Mouse (Mus musculus) embryonic facial prominence, embryonic 11.5 days (tissue): ENCODE results near the gene Kifap3. TPM values are rescaled to one million over a fixed set of nuclear protein-coding genes. Genes with fewer than 3 reads are reported as not detected.
A peak's percentile ranks its signal among the peaks of the same experiment; 100 is the strongest.

Experiments
- ATAC-seq: fragments of 200-750 bp; cut with Nextera tagmentation; replicated peaks from 2 replicates; pipeline ENCODE4 v1.8.0; 2017; ENCODE audit warnings: low read depth; ENCODE audit not compliant: insufficient number of reproducible peaks, low FRiP score, low TSS enrichment
- DNase-seq: peaks from one replicate; pipeline ENCODE4 v3.0.0-alpha.2; 2015; ENCODE audit warnings: low spot score
- H3K27ac ChIP-seq: fragments of 300-500 bp; sonication (generic); replicated peaks from 2 replicates; pipeline ENCODE4 v1.5.1; 2014; ENCODE audit warnings: mild to moderate bottlenecking, low read depth, low read length, control low read depth
- H3K27me3 ChIP-seq: fragments of 300-500 bp; sonication (generic); 2 replicates; pipeline ENCODE4 v1.6.1; 2014; ENCODE audit warnings: mild to moderate bottlenecking, low read length, moderate library complexity, mixed read lengths; ENCODE audit not compliant: control insufficient read depth, insufficient read depth
- H3K36me3 ChIP-seq: fragments of 300-500 bp; sonication (generic); replicated peaks from 2 replicates; pipeline ENCODE4 v1.6.1; 2014; ENCODE audit warnings: low read depth, mild to moderate bottlenecking, low read length, moderate library complexity, mixed read lengths; ENCODE audit not compliant: control insufficient read depth, insufficient read depth
- H3K4me1 ChIP-seq: fragments of 300-500 bp; sonication (generic); 2 replicates; pipeline ENCODE4 v1.6.1; 2014; ENCODE audit warnings: low read length, mixed read lengths; ENCODE audit not compliant: control insufficient read depth, insufficient read depth
- H3K4me2 ChIP-seq: fragments of 300-500 bp; sonication (generic); 2 replicates; pipeline ENCODE4 v1.6.1; 2014; ENCODE audit warnings: low read depth, mild to moderate bottlenecking, control low read depth, low read length, moderate library complexity
- H3K4me3 ChIP-seq: fragments of 300-500 bp; sonication (generic); 2 replicates; pipeline ENCODE4 v1.5.1; 2014; ENCODE audit warnings: low read depth, low read length, control low read depth
- H3K9ac ChIP-seq: fragments of 300-500 bp; sonication (generic); replicated peaks from 2 replicates; pipeline ENCODE4 v1.6.1; 2014; ENCODE audit warnings: mild to moderate bottlenecking, control low read depth, low read length
- H3K9me3 ChIP-seq: fragments of 300-500 bp; sonication (generic); replicated peaks from 2 replicates; pipeline ENCODE4 v1.6.1; 2016; ENCODE audit warnings: mild to moderate bottlenecking, low read length, inconsistent platforms, mixed read lengths; ENCODE audit not compliant: control insufficient read depth
- WGBS: fragments of 180-500 bp; shearing (Covaris S2); extraction: QIAGEN DNeasy Blood & Tissue Kit; methylation state at CpG from one replicate; pipeline ENCODE4 v1.1.7; 2014; 5-methylcytosine and 5-hydroxymethylcytosine counted together
- polyA plus RNA-seq: library from polyadenylated mRNA; unstranded; fragments of >200 nt; fragmentation: Nextera tagmentation; extraction: Ambion mirVana; gene quantifications from 2 replicates; pipeline ENCODE4 v1.2.1, GENCODE M21; 2014

Kifap3 gene
- polyA plus RNA-seq, 1 experiment from 2014 or later: 79.4 TPM

DNA sequence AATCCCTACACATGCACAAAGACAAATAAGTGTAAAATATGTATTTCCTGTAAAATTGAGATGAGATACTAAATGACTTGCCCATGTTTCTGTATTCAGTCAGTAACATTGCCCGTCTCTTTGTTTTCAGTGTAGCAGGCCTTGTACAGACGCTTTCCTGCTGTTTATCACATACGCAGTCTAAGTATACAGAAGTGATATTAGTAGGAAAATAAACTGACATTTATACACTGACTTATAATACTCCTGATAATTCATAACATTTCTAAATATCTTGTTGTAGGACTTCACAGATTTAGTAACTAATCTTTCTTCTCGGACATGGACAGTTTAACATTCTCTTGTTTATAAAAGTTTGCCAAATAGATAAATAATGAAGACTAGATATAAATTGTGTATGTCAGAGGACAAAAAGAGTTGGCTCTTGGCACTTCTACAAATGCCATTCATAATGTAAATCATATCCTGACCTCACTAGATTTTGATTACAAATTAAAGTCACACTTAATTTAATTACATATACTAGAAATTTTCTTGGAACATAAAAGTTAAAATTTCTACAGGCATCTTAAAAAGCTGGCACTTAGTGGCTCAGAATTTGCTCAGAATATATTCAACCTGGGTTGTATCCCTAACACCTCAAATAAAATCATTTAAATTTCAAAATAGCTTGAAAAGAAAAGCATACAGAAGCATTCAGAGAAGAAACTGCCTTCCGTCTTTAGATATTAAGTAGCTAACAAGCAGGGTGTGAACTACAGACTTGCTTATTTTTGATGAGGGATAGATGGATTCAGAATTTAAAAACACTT is 138.2 kb downstream of the Kifap3 start:
- no peak overlapping the region for H3K4me2 ChIP-seq
- no peaks in the 10 kb centered on the region for H3K4me1 ChIP-seq
- H3K9ac ChIP-seq: no peak overlapping the region
- 91% methylated on average over 5 of the region's 5 CpGs for WGBS
- no peak overlapping the region for H3K4me3 ChIP-seq
- H3K36me3 ChIP-seq: no peaks in the 10 kb centered on the region
- ATAC-seq (no peak), DNase-seq (no peak)
- no peak overlapping the region for H3K27ac ChIP-seq
- no peaks in the 10 kb centered on the region for H3K27me3 ChIP-seq
- no peaks in the 10 kb centered on the region for H3K9me3 ChIP-seq

DNA sequence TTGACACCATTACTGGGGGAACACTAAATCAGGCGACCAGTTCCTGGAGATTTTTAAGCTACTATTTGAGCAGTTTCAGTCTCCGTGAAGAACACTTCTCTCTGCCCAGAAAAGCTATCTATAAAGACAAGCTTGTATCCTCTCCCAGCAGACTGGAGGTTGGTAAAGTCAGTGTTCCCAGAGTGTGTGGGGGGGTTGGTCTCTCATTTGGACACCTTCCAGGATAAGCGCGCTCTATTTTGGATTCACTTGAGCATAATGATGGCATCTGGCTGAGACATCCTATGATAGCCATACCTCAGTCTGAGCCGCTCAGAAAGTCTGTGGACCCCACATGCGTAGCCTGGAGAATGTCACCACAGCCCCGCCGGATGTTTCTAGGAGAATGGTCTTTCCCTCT is 144.7 kb downstream of the Kifap3 start:
- H3K9ac ChIP-seq: no peak overlapping the region
- no peak overlapping the region for H3K4me3 ChIP-seq
- no peaks in the 10 kb centered on the region for H3K27me3 ChIP-seq
- ATAC-seq (no peak), DNase-seq (no peak)
- no peak overlapping the region for H3K4me2 ChIP-seq
- H3K9me3 ChIP-seq: no peaks in the 10 kb centered on the region
- H3K27ac ChIP-seq: no peak overlapping the region
- H3K4me1 ChIP-seq: no peaks in the 10 kb centered on the region
- 88% methylated on average over 8 of the region's 8 CpGs for WGBS
- no peaks in the 10 kb centered on the region for H3K36me3 ChIP-seq

DNA sequence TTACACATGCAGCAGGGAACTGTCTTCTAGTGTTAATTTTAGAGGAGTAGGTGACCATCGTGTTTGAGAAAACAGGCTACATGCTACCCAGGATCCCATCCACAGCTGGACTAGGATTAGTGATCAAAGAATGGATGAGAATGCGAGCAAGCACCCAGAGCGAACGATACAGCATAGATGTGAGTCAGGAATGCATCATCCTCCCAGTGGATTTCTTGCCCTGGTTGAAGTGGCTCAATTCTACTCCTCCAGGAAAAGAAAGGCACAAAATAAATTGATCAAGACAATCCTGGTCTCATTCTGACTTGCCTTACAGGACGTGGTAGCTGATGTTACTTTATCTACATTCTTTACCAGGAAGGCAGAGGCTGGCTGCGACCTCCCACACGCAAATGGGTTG is 149.5 kb downstream of the Kifap3 start, which contains the start of gene Scyl3:
Gene Scyl3 (plus strand): TSS at position 255 of the 400 bp plus-strand sequence.
- no peaks in the 10 kb centered on the region for H3K27me3 ChIP-seq

DNA sequence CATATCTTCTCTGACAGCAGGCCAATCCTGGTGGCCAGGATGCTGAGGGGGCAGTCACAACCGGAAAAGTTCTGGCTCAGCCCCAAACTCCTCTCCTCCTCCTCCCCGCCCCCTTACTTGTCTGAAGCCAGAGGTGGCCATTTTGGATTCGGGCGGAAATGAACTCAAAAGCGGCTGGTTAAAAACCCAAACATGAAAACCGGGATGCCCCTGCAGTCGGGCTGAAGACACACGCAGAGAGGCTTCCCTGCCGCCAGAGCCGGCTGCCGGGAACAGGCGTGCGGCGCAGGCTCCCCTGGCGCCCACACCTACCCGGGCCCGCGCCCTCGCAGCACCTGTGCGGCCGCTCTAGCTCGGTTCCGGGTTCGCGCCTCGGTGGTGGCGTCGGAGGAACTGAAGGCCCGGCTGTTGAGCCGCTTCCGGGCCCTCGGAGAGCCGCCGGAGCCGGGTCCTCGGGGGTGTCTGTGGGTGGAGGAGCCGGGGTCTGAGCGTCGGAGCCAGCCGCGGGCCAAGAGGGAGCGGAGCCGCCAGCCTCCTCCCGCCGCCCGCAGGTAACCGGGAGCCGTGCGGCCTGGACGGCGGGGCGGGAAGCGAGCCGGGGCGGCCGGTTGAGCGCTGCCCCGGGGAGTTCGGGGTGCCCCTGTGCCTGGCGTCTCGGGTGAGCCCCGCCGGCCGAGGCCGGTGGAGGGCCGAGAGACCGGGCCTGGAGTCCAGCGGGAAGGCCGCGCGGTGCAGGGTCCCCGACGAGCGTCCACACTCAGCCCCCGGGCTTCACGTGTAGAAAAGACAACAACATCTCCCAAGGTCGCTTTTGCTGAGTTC is 150.5 kb downstream of the Kifap3 start:
- peak overlapping the region; percentile 52; the same call in 1 of the 2 replicates for H3K27ac ChIP-seq
- peak overlapping the region; percentile 72 for H3K4me2 ChIP-seq
- peak overlapping the region; percentile 93 for H3K9ac ChIP-seq
- DNase-seq (peak; percentile 95), ATAC-seq (peak; percentile 92)
- H3K4me1 ChIP-seq: no peaks in the 10 kb centered on the region
- H3K27me3 ChIP-seq: no peaks in the 10 kb centered on the region
- H3K4me3 ChIP-seq: peak overlapping the region; percentile 92
- 0 out of 2 replicates have a peak, but pooled peaks cover 3% of the 10 kb centered on the region for H3K36me3 ChIP-seq
- under 1% methylated on average over 64 of the region's 77 CpGs for WGBS
- H3K9me3 ChIP-seq: no peaks in the 10 kb centered on the region

More for the DNA sequence above, 149.5 kb downstream of the Kifap3 start, which contains the start of gene Scyl3:
- DNase-seq (no peak), ATAC-seq (no peak)
- peak within 1 kb of the TSS; percentile 93 for H3K9ac ChIP-seq
- H3K9me3 ChIP-seq: no peaks in the 10 kb centered on the region
- WGBS: 71% methylated on average over 7 of the region's 7 CpGs
- peak within 1 kb of the TSS; percentile 72 for H3K4me2 ChIP-seq
- no peaks in the 10 kb centered on the region for H3K4me1 ChIP-seq
- no peaks in the 10 kb centered on the region for H3K36me3 ChIP-seq
- H3K4me3 ChIP-seq: peak within 1 kb of the TSS; percentile 92
- peak within 1 kb of the TSS; percentile 52; the same call in 1 of the 2 replicates for H3K27ac ChIP-seq

DNA sequence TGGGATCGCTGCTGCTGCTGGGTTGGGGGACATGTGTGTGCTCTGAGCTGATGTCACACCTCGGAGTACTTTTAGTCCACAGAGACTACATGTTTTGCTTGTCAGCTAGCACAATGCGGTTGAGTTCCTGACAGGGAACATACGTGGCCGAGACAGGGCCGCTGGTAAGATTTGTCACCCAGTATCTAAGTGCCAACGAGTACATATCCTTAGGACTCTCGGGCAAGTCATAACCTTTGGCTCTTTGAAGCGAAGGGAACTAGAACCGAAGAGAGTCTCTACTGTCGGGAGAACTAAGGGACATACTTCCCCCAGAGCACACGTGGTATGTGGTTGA is 151.0 kb downstream of the Kifap3 start:
- H3K27ac ChIP-seq: no peak overlapping the region
- no peaks in the 10 kb centered on the region for H3K9me3 ChIP-seq
- 0 out of 2 replicates have a peak, but pooled peaks cover 3% of the 10 kb centered on the region for H3K36me3 ChIP-seq
- peak overlapping the region; percentile 92 for H3K4me3 ChIP-seq
- H3K9ac ChIP-seq: peak overlapping the region; percentile 93
- ATAC-seq (peak; percentile 27), DNase-seq (peak; percentile 19)
- no peaks in the 10 kb centered on the region for H3K4me1 ChIP-seq
- H3K27me3 ChIP-seq: no peaks in the 10 kb centered on the region
- peak overlapping the region; percentile 72 for H3K4me2 ChIP-seq
- 8% methylated on average over 12 of the region's 12 CpGs for WGBS

DNA sequence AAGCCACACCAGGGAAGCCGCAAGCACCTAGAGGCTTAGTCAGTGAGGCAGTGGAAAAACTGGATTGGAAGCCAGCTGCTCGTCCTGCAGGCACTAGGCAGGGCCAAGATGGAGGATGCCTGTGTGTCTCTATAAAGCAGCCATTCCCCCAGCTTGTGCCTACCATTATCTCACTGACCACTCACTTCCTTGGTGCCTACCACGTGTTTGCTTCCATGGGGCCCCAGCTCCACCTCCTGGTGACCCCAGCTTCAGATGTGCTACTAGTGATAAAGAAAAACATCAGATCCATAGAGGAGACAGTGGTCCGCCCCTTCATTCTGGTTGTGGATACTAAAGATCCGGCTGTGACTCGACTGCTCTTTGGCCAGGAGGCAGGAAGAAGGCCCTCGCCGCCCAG is 152.4 kb downstream of the Kifap3 start:
- Histone ChIP-seq H3K4me3 (no peak overlapping the region), H3K4me1 (no peaks in the 10 kb centered on the region), H3K4me2 (no peak overlapping the region), H3K27ac (no peak overlapping the region), H3K36me3 (peaks cover 7% of the 10 kb centered on the region), H3K9ac (no peak overlapping the region), H3K27me3 (no peaks in the 10 kb centered on the region), H3K9me3 (no peaks in the 10 kb centered on the region)
- ATAC-seq: no peak
- WGBS: 80% methylated on average over 8 of the region's 8 CpGs
- no peak for DNase-seq

DNA sequence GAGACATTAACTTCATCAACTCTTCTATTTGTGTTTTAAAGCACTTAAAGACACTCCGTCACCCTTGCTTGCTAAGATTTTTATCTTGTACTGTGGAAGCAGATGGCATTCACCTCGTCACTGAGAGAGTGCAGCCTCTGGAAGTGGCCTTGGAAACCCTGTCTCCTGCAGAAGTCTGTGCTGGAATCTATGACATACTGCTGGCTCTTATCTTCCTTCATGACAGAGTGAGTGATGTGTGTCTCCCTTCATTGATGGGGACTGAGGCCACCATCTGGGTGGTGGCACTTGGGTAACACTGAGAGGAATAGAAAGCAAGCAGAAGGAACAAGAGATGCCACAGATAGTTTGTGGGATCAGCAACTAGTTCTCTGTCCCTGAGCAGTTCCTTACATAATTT is 155.2 kb downstream of the Kifap3 start:
- ATAC-seq: no peak

DNA sequence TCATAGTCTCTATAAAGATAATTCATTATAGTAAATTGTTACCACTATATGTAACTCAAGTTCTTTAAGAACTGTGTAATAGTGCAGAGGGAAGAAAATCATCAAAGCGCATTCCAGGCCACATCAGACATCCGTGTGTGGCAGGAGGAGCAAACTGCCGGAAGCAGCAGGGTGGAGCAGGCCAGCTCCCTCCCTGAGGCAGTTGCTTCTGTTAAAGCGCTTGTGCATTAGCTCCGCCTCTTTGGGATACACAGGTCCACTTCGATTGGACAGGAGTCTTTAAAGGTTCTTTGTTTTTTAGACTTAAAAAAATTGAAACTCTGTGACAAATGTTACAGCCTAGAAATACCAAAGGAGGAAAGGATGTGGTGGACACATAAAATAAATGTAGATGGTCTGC is 162.7 kb downstream of the Kifap3 start:
- Histone ChIP-seq H3K4me3 (no peak overlapping the region), H3K36me3 (no peaks in the 10 kb centered on the region; the same call in 1 of the 2 replicates), H3K4me1 (no peaks in the 10 kb centered on the region), H3K27ac (no peak overlapping the region), H3K9ac (no peak overlapping the region), H3K27me3 (no peaks in the 10 kb centered on the region), H3K4me2 (no peak overlapping the region), H3K9me3 (no peaks in the 10 kb centered on the region)
- ATAC-seq: no peak
- no peak for DNase-seq
- WGBS: 63% methylated on average over 6 of the region's 6 CpGs

More for the DNA sequence above, 155.2 kb downstream of the Kifap3 start:
- Histone ChIP-seq H3K9me3 (no peaks in the 10 kb centered on the region), H3K4me3 (no peak overlapping the region), H3K4me2 (no peak overlapping the region), H3K4me1 (no peaks in the 10 kb centered on the region), H3K27ac (no peak overlapping the region), H3K9ac (no peak overlapping the region), H3K27me3 (no peaks in the 10 kb centered on the region), H3K36me3 (peaks cover 7% of the 10 kb centered on the region)
- WGBS: 85% methylated on average over 2 of the region's 2 CpGs
- no peak for DNase-seq
